Mouse (Mus musculus) embryonic facial prominence, embryonic 12.5 days (tissue): ENCODE results near the gene Nfkbid. TPM values are rescaled to one million over a fixed set of nuclear protein-coding genes. Genes with fewer than 3 reads are reported as not detected.

ENCODE experiments used
- ATAC-seq: fragments of 200-750 bp; cut with Nextera tagmentation; 2 replicates; pipeline ENCODE4 v1.8.0; 2017; ENCODE audit not compliant: insufficient number of reproducible peaks, insufficient read depth, low FRiP score, low TSS enrichment
- H3K27ac ChIP-seq: fragments of 300-500 bp; sonication (generic); 2 replicates; pipeline ENCODE4 v1.5.1; 2016; ENCODE audit warnings: mild to moderate bottlenecking
- H3K27me3 ChIP-seq: fragments of 300-500 bp; sonication (generic); 2 replicates; pipeline ENCODE4 v1.6.1; 2016; ENCODE audit warnings: mild to moderate bottlenecking, moderate library complexity
- H3K36me3 ChIP-seq: fragments of 300-500 bp; sonication (generic); 2 replicates; pipeline ENCODE4 v1.6.1; 2016; ENCODE audit warnings: mild to moderate bottlenecking
- H3K4me1 ChIP-seq: fragments of 300-500 bp; sonication (generic); 2 replicates; pipeline ENCODE4 v1.6.1; 2016
- H3K4me2 ChIP-seq: fragments of 300-500 bp; sonication (generic); replicated peaks from 2 replicates; pipeline ENCODE4 v1.6.1; 2016; ENCODE audit warnings: mild to moderate bottlenecking, moderate library complexity
- H3K4me3 ChIP-seq: fragments of 300-500 bp; sonication (generic); 2 replicates; pipeline ENCODE4 v1.5.1; 2016; ENCODE audit warnings: mild to moderate bottlenecking
- H3K9ac ChIP-seq: fragments of 300-500 bp; sonication (generic); 2 replicates; pipeline ENCODE4 v1.6.1; 2016; ENCODE audit warnings: mild to moderate bottlenecking, moderate library complexity
- H3K9me3 ChIP-seq: fragments of 300-500 bp; sonication (generic); 2 replicates; pipeline ENCODE4 v1.6.1; 2016; ENCODE audit warnings: mild to moderate bottlenecking, moderate library complexity
- WGBS: fragments of 180-500 bp; shearing (Covaris S2); methylation state at CpG from one replicate; pipeline ENCODE4 v1.1.7; 2016; 5-methylcytosine and 5-hydroxymethylcytosine counted together
- polyA plus RNA-seq: library from polyadenylated mRNA; unstranded; fragments of >200 nt; fragmentation: Nextera tagmentation; extraction: Ambion mirVana; gene quantifications from 2 replicates; pipeline ENCODE4 v1.2.1, GENCODE M21; 2016

Nfkbid gene
- polyA plus RNA-seq, 1 experiment from 2014 or later = 2.1 TPM

GRCm38 (mm10) chr7:30411023-30411422 is 10.5 kb upstream of the Nfkbid start:
- Histone ChIP-seq H3K36me3 (no peaks in the 10 kb centered on the region), H3K4me1 (no peaks in the 10 kb centered on the region), H3K4me2 (no peak overlapping the region), H3K27ac (no peak overlapping the region), H3K4me3 (no peak overlapping the region), H3K27me3 (no peaks in the 10 kb centered on the region; the same call in 1 of the 2 replicates), H3K9ac (no peak overlapping the region), H3K9me3 (no peaks in the 10 kb centered on the region)
- WGBS = 66% methylated on average over 3 of the region's 3 CpGs
- no peak for ATAC-seq

GRCm38 (mm10) chr7:30412735-30413147 is 8.8 kb upstream of the Nfkbid start:
- no peaks in the 10 kb centered on the region for H3K36me3 ChIP-seq
- H3K4me1 ChIP-seq = no peaks in the 10 kb centered on the region
- H3K4me2 ChIP-seq = no peak overlapping the region
- H3K9ac ChIP-seq = no peak overlapping the region
- no peaks in the 10 kb centered on the region for H3K9me3 ChIP-seq
- no peak overlapping the region for H3K27ac ChIP-seq
- H3K4me3 ChIP-seq = no peak overlapping the region
- no peaks in the 10 kb centered on the region for H3K27me3 ChIP-seq
- WGBS = 41% methylated on average over 4 of the region's 4 CpGs
- no peak for ATAC-seq

DNA sequence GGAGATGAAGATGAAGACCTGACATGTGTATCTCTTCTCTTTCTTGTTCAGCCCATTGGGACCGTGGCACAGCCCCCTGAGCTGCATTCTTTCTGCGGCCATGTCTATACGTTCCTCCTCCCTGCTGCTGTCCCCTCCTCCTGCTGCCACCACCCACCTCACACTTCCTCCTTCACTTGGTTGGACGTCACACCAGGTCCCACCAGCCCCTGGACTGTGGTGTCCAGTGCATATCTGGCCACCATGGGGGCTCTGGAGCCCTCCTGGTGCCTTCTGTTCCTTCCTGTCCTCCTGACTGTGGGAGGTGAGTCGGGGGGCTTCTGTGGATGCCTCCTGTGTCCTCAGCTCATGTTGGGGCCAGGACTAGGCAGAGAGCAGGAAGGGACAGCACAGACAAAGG is 7.9 kb upstream of the Nfkbid start, which contains the start of gene Tyrobp:
TSS of gene Tyrobp (plus strand) at position 165 of the 400 bp plus-strand sequence.
- H3K27ac ChIP-seq = no peak within 1 kb of the TSS
- no peaks in the 10 kb centered on the region for H3K36me3 ChIP-seq
- 71% methylated on average over 5 of the region's 5 CpGs for WGBS
- H3K4me3 ChIP-seq = no peak within 1 kb of the TSS
- H3K27me3 ChIP-seq = no peaks in the 10 kb centered on the region
- H3K4me1 ChIP-seq = no peaks in the 10 kb centered on the region
- no peak for ATAC-seq
- no peak within 1 kb of the TSS for H3K4me2 ChIP-seq
- H3K9me3 ChIP-seq = no peaks in the 10 kb centered on the region
- H3K9ac ChIP-seq = no peak within 1 kb of the TSS

- H3K4me2 ChIP-seq = no peak overlapping the region
- 0 out of 2 replicates have a peak, but pooled peaks cover 3% of the 10 kb centered on the region for H3K9me3 ChIP-seq
- H3K4me1 ChIP-seq = peaks cover 7% of the 10 kb centered on the region
- WGBS = 74% methylated on average over 9 of the region's 9 CpGs
- no peak overlapping the region for H3K4me3 ChIP-seq
- H3K27ac ChIP-seq = no peak overlapping the region
- no peaks in the 10 kb centered on the region for H3K36me3 ChIP-seq
- H3K27me3 ChIP-seq = peaks cover 9% of the 10 kb centered on the region; the same call in 1 of the 2 replicates
- no peak for ATAC-seq
- no peak overlapping the region for H3K9ac ChIP-seq
Measured at GRCm38 (mm10) chr7:30417856-30418255, 3.7 kb upstream of the Nfkbid start.

- no peak for ATAC-seq
- WGBS = 67% methylated on average over 10 of the region's 10 CpGs
- H3K9me3 ChIP-seq = 0 out of 2 replicates have a peak, but pooled peaks cover 3% of the 10 kb centered on the region
- peaks cover 12% of the 10 kb centered on the region for H3K4me1 ChIP-seq
- H3K4me2 ChIP-seq = no peak within 1 kb of the TSS
- no peaks in the 10 kb centered on the region for H3K36me3 ChIP-seq
- no peak within 1 kb of the TSS for H3K27ac ChIP-seq
- no peak within 1 kb of the TSS for H3K4me3 ChIP-seq
- H3K9ac ChIP-seq = no peak within 1 kb of the TSS
- H3K27me3 ChIP-seq = peaks cover 23% of the 10 kb centered on the region; the same call in 1 of the 2 replicates
Measured at GRCm38 (mm10) chr7:30419561-30420499, 1.7 kb upstream of the Nfkbid start, which contains the start of gene Hcst. TSS of gene Hcst (minus strand) at chr7:30419854.

GRCm38 (mm10) chr7:30420673-30421072 is 859 bp upstream of the Nfkbid start:
- no peak for ATAC-seq

DNA sequence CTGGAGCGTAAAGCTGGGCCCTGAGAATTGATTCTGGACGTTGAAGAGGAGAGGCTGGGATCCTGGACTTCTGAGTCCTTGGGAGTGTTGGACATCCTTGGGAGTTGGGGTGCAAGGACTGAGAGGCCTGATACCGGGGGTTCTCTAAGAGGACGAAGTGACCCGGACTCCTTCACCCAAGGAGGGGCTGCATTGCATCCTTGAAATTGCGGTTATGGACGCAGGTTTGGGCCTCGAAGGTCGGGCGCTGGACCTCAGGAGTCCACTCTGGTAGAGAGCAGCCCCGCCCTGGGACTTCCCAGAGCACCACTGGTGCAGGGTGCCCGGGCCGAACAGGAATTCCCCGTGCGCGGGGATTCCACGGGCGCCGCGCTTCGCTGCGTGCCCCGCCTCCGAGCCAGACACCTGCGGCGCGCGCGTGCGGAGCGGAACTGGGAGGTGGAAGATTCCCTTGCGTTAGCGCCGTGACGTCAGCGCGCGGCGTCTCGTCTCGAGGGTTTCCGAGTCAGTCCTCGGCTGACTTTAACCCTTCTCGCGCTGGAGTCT is 431 bp downstream of the Nfkbid start:
- peaks cover 14% of the 10 kb centered on the region for H3K36me3 ChIP-seq
- WGBS = under 1% methylated on average over 45 of the region's 45 CpGs
- H3K9me3 ChIP-seq = 0 out of 2 replicates have a peak, but pooled peaks cover 3% of the 10 kb centered on the region
- peaks cover 12% of the 10 kb centered on the region for H3K4me1 ChIP-seq
- no peak overlapping the region for H3K27ac ChIP-seq
- peak; percentile 57; the same call in 1 of the 2 replicates for ATAC-seq
- peaks cover 23% of the 10 kb centered on the region; the same call in 1 of the 2 replicates for H3K27me3 ChIP-seq
- peak overlapping the region; percentile 59 for H3K9ac ChIP-seq
- peak overlapping the region; percentile 58 for H3K4me3 ChIP-seq
- H3K4me2 ChIP-seq = peak overlapping the region; percentile 91

More at GRCm38 (mm10) chr7:30420673-30421072, 859 bp upstream of the Nfkbid start:
- no peak overlapping the region for H3K4me3 ChIP-seq
- H3K27me3 ChIP-seq = peaks cover 23% of the 10 kb centered on the region; the same call in 1 of the 2 replicates
- 75% methylated on average over 3 of the region's 3 CpGs for WGBS
- no peak overlapping the region for H3K4me2 ChIP-seq
- peaks cover 12% of the 10 kb centered on the region for H3K4me1 ChIP-seq
- H3K27ac ChIP-seq = no peak overlapping the region
- peaks cover 4% of the 10 kb centered on the region; the same call in 1 of the 2 replicates for H3K36me3 ChIP-seq
- H3K9me3 ChIP-seq = 0 out of 2 replicates have a peak, but pooled peaks cover 3% of the 10 kb centered on the region
- no peak overlapping the region for H3K9ac ChIP-seq

- Histone ChIP-seq H3K4me1 (peaks cover 12% of the 10 kb centered on the region), H3K27me3 (peaks cover 23% of the 10 kb centered on the region; the same call in 1 of the 2 replicates), H3K9me3 (0 out of 2 replicates have a peak, but pooled peaks cover 3% of the 10 kb centered on the region), H3K4me2 (peak overlapping the region; percentile 91), H3K9ac (peak overlapping the region; percentile 59), H3K27ac (no peak overlapping the region), H3K4me3 (peak overlapping the region; percentile 58), H3K36me3 (peaks cover 19% of the 10 kb centered on the region)
- WGBS = 12% methylated on average over 9 of the region's 9 CpGs
- ATAC-seq = 0 out of 2 replicates have a peak, but pooled peaks have one; percentile 25
Measured at GRCm38 (mm10) chr7:30422560-30422959, 1.0 kb downstream of the Nfkbid start.

DNA sequence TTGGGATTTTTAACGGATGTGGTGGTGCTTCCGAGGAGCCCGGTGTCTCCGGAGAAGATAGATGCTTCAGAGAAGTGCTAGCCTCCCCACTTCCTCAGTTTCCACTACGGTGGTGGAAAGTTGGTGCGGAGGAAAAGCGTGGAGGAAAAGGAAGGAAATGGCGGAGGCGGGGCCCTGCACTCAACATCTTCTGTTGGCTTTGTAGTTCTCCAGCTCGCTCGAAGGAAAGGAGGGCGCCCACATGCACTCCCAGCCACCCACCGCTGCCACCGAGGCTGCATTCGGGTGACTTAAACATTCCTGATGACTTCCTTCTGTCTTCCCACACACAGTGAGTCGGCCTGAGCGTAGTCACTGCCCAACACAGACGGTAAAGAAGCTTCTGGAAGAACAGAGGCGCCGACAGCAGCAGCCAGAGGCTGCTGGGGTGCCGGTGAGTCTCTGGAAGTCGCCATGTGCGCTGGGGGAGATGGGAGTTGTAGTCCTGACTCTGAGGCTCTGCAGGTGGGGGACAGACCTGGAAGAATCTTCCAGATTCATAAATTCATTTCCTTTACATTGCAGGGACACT is 1.6 kb downstream of the Nfkbid start:
- Histone ChIP-seq H3K4me3 (peak overlapping the region; percentile 58), H3K4me2 (peak overlapping the region; percentile 91), H3K9ac (peak overlapping the region; percentile 59), H3K9me3 (0 out of 2 replicates have a peak, but pooled peaks cover 3% of the 10 kb centered on the region), H3K27ac (peak overlapping the region; percentile 50; the same call in 1 of the 2 replicates), H3K4me1 (peaks cover 12% of the 10 kb centered on the region), H3K36me3 (peaks cover 19% of the 10 kb centered on the region), H3K27me3 (peaks cover 23% of the 10 kb centered on the region; the same call in 1 of the 2 replicates)
- 47% methylated on average over 23 of the region's 23 CpGs for WGBS
- no peak for ATAC-seq

DNA sequence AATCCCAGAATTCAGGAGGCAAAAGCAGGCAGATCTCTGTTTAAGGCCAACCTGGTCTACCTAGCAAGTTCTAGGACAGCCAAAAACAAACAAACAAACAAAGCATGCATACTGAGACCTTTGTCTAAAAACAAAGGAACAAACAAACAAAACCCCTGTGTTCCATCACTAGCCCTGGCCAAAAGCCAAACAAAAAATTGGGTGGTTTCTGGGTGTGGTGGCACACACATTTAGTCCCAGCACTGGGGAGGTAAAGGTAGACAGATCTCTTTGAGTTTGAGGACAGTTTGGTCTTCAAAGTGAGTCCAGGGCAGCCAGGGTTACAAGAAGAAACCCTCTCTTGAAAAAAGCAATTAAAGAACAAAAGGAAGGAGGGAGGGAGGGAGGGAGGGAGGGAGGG is 7.8 kb downstream of the Nfkbid start:
- Histone ChIP-seq H3K4me3 (no peak overlapping the region), H3K9ac (no peak overlapping the region), H3K36me3 (peaks cover 19% of the 10 kb centered on the region), H3K4me2 (no peak overlapping the region), H3K27me3 (0 out of 2 replicates have a peak, but pooled peaks cover 4% of the 10 kb centered on the region), H3K9me3 (no peaks in the 10 kb centered on the region), H3K4me1 (no peaks in the 10 kb centered on the region), H3K27ac (no peak overlapping the region)
- no peak for ATAC-seq

GRCm38 (mm10) chr7:30430191-30430590 is 8.7 kb downstream of the Nfkbid start:
- Histone ChIP-seq H3K4me3 (no peak overlapping the region), H3K27ac (no peak overlapping the region), H3K27me3 (no peaks in the 10 kb centered on the region), H3K9ac (no peak overlapping the region), H3K36me3 (peaks cover 19% of the 10 kb centered on the region), H3K4me2 (no peak overlapping the region), H3K4me1 (no peaks in the 10 kb centered on the region), H3K9me3 (no peaks in the 10 kb centered on the region)
- no peak for ATAC-seq
- WGBS = 46% methylated on average over 2 of the region's 2 CpGs
